Mouse (Mus musculus) small intestine, adult 2 months (tissue): Measurements from ENCODE around the gene Prap1.

ENCODE experiments used
- CTCF ChIP-seq: fragments of 200-500 bp; IDR thresholded peaks from 2 replicates; pipeline ENCODE4 v1.5.1; 2012; ENCODE audit warnings: low read depth, mild to moderate bottlenecking, control low read depth, inconsistent platforms, low read length, moderate library complexity, mixed read lengths; ENCODE audit not compliant: insufficient replicate concordance, insufficient read length; ENCODE audit errors: extremely low read depth
- POLR2A ChIP-seq: fragments of 200-500 bp; IDR thresholded peaks from 2 replicates; pipeline ENCODE4 v1.6.1; 2012; ENCODE audit warnings: low read depth, mild to moderate bottlenecking, control low read depth, inconsistent platforms, low read length, moderate library complexity

DNA sequence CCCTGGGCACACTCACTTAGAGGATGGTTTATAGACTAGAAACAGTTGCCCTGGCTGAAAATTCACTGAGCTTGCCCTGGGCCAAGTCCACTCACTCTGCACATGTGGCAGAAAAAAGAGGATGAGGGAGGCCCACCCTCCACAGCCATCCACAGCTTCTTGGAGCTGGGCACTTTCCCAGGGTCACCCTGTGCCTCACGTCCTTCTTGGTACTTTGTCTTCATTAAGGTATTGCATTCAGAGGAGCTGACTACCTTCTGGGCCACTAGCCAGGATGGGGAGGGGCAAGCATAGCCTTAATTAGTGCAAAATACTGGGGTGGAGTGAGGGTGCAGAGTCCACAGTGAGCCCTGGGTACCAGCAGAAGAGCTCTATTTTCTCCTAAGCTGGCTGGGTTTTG, 2.4 kb downstream of the Prap1 start:
- TF ChIP-seq POLR2A = no peak
- TF ChIP-seq CTCF = no peak
